Mouse (Mus musculus) liver, embryonic 13.5 days (tissue): ENCODE measurements around the gene Zdhhc9. TPM values are rescaled to one million over a fixed set of nuclear protein-coding genes. Genes with fewer than 3 reads are reported as not detected.

Experiments used
- ATAC-seq: fragments of 200-750 bp; cut with Nextera tagmentation; 2 replicates; pipeline ENCODE4 v1.8.0; 2017; ENCODE audit warnings: low read depth, mild to moderate bottlenecking, moderate number of reproducible peaks, moderate library complexity
- DNase-seq: peaks from one replicate; pipeline ENCODE4 v3.0.0; 2022
- H3K27ac ChIP-seq: fragments of 300-500 bp; sonication (generic); 2 replicates; pipeline ENCODE4 v1.5.1; 2015; ENCODE audit warnings: moderate library complexity, mild to moderate bottlenecking, inconsistent platforms
- H3K27me3 ChIP-seq: fragments of 300-500 bp; sonication (generic); 2 replicates; pipeline ENCODE4 v1.6.1; 2015; ENCODE audit warnings: mild to moderate bottlenecking, inconsistent platforms
- H3K36me3 ChIP-seq: fragments of 300-500 bp; sonication (generic); 2 replicates; pipeline ENCODE4 v1.6.1; 2015; ENCODE audit warnings: mild to moderate bottlenecking, inconsistent platforms
- H3K4me1 ChIP-seq: fragments of 300-500 bp; sonication (generic); replicated peaks from 2 replicates; pipeline ENCODE4 v1.6.1; 2015; ENCODE audit warnings: inconsistent platforms
- H3K4me2 ChIP-seq: fragments of 300-500 bp; sonication (generic); 2 replicates; pipeline ENCODE4 v1.6.1; 2015; ENCODE audit warnings: inconsistent platforms, mild to moderate bottlenecking, moderate library complexity
- H3K4me3 ChIP-seq: fragments of 300-500 bp; sonication (generic); replicated peaks from 2 replicates; pipeline ENCODE4 v1.5.1; 2015; ENCODE audit warnings: mild to moderate bottlenecking, inconsistent platforms
- H3K9ac ChIP-seq: fragments of 300-500 bp; sonication (generic); 2 replicates; pipeline ENCODE4 v1.6.1; 2015; ENCODE audit warnings: mild to moderate bottlenecking, inconsistent platforms
- H3K9me3 ChIP-seq: fragments of 300-500 bp; sonication (generic); replicated peaks from 2 replicates; pipeline ENCODE4 v1.6.1; 2016; ENCODE audit warnings: inconsistent platforms
- WGBS: fragments of 180-500 bp; shearing (Covaris S2); methylation state at CpG from one replicate; pipeline ENCODE4 v1.1.7; 2015; ENCODE audit not compliant: insufficient replicate concordance; 5-methylcytosine and 5-hydroxymethylcytosine counted together
- polyA plus RNA-seq: library from polyadenylated mRNA; unstranded; fragments of >200 nt; fragmentation: Nextera tagmentation; extraction: Ambion mirVana; gene quantifications from 2 replicates; pipeline ENCODE4 v1.2.1, GENCODE M21; 2015

Zdhhc9 gene
- polyA plus RNA-seq, 1 experiment from 2014 or later = 2.4 TPM

DNA sequence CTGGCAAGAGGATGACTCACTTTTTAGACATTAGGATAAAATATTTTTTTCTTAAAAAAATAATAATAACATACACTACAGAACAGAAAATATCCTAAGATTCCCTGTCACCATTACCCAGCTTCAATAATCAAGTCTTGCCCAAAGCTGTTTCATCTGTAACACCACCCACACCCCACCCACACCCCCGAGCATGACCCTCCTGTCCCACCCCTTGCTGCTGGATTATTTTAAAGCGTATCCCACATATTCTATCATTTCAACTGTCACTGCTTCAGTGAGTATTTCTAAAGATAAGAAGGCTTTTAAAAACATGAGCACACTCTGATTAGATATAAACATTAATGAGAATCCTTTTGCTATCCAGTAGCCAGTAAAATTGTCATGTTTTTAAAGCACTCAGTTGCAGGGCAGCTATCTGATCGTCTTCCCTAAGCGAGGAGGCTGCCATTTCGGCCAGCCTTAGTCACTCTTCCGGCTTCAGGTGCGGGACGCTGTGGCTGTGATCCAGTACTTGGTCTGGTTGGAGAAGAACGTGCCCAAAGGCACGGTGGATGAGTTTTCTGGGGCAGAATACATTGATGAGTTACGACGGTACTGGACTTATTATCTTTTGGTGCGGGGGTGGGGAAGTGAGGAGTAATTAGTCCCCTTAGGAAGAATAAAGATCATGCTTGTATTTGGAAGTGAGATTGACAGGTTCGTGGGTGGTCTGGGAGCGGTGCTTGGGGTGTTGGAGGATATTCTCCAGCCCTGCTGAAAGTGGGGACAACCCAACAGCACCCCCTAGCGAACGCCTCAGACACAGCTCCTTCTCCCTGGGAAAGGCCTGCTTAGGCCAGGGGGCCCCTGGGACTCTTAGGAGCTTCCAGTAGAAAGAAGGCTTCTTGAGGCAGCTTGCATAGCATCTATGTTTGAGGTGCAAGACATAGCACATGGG is 84.3 kb downstream of the Zdhhc9 start:
- ATAC-seq (peak; percentile 73), DNase-seq (peak; percentile 33)
- H3K27me3 ChIP-seq = no peaks in the 10 kb centered on the region
- H3K9ac ChIP-seq = peak overlapping the region; percentile 22; the same call in 1 of the 2 replicates
- H3K4me1 ChIP-seq = peaks cover 5% of the 10 kb centered on the region
- WGBS = 20% methylated on average over 17 of the region's 17 CpGs
- no peaks in the 10 kb centered on the region for H3K36me3 ChIP-seq
- peak overlapping the region; percentile 55 for H3K4me2 ChIP-seq
- H3K27ac ChIP-seq = no peak overlapping the region
- H3K4me3 ChIP-seq = 0 out of 2 replicates have a peak overlapping the region, but pooled peaks have one; percentile 6
- H3K9me3 ChIP-seq = no peaks in the 10 kb centered on the region

Other genes starting within 250 kb of the Zdhhc9 start
- 0.10 and 0.13 TPM in 2 replicates for gene Apln, start 174.0 kb downstream of the Zdhhc9 start, polyA plus RNA-seq
- 0.10 TPM in 1 of 2 replicates, not detected in the other for gene Xpnpep2, start 100.2 kb downstream of the Zdhhc9 start, polyA plus RNA-seq
- 6.6 and 6.7 TPM in 2 replicates for gene Sash3, start 62.4 kb downstream of the Zdhhc9 start, polyA plus RNA-seq
- 16.6 and 21.6 TPM in 2 replicates for gene Utp14a, start 48.0 kb upstream of the Zdhhc9 start, polyA plus RNA-seq
- 2.8 TPM in 2 replicates for gene Bcorl1, start 132.5 kb upstream of the Zdhhc9 start, polyA plus RNA-seq